Mouse (Mus musculus): Measurements from ENCODE around the gene Coro7.

- TF ChIP-seq CTCF (IDR thresholded peaks at IDR 0.05; ENCODE audit: borderline replicate concordance, extremely low read depth, insufficient read depth, insufficient read length) (no peak), POLR2A (IDR thresholded peaks at IDR 0.05; ENCODE audit: borderline replicate concordance, extremely low read depth, insufficient read depth, insufficient read length, poor library complexity, severe bottlenecking) (no peak)
These were observed 84.6 kb downstream of the Coro7 start for GRCm38 (mm10) chr16:4594814-4595526.

Data from brain, embryonic 14.5 days (tissue).